Mouse (Mus musculus): ENCODE measurements around the gene Sema3f. TPM values are rescaled to one million over a fixed set of nuclear protein-coding genes. Genes with fewer than 3 reads are reported as not detected.
A peak's percentile ranks its signal among the peaks of the same experiment; 100 is the strongest.

Gene Sema3f
- polyA plus RNA-seq, 1 experiment from 2014 or later, result 16.4 TPM

DNA sequence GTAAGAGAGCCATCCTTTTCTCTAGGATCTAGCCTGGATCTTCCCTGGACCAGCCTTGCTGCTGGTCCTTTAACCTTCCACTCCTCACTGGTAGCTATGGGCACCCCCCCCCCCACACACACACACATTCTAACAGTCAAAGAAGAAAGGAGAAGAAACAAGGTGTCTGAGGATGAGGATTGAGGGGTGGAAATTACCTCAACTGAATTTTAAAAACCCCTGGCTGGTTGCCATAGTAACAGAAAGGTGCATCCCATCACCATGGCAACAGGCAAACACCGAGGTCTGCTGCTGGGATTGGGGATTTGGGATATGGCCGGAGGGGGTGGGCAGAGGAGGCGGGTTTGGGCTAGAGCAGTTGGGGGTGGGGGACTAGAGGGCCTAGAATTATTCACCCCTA lies 19.4 kb upstream of the Sema3f start:
- H3K27me3 ChIP-seq (ENCODE audit: insufficient read depth, poor library complexity, severe bottlenecking), result peaks cover 17% of the 10 kb centered on the region; the same call in 1 of the 2 replicates
- H3K4me3 ChIP-seq, result no peak overlapping the region
- H3K27ac ChIP-seq, result peak overlapping the region; percentile 80
- DNase-seq (ENCODE audit: low spot score), result no peak
- no peaks in the 10 kb centered on the region for H3K9me3 ChIP-seq
- WGBS, result 18% methylated on average over 3 of the region's 3 CpGs
- H3K36me3 ChIP-seq, result no peaks in the 10 kb centered on the region
- H3K4me1 ChIP-seq (replicated peaks), result peaks cover 75% of the 10 kb centered on the region

- 73% methylated on average over 6 of the region's 6 CpGs for WGBS
- H3K4me1 ChIP-seq (replicated peaks), result peaks cover 75% of the 10 kb centered on the region
- no peak overlapping the region for H3K4me3 ChIP-seq
- H3K27ac ChIP-seq, result peak overlapping the region; percentile 78
- H3K27me3 ChIP-seq (ENCODE audit: insufficient read depth, poor library complexity, severe bottlenecking), result peaks cover 14% of the 10 kb centered on the region; the same call in 1 of the 2 replicates
- H3K36me3 ChIP-seq, result no peaks in the 10 kb centered on the region
- H3K9me3 ChIP-seq, result no peaks in the 10 kb centered on the region
- DNase-seq (ENCODE audit: low spot score), result no peak
These were observed 18.8 kb upstream of the Sema3f start for GRCm38 (mm10) chr9:107728919-107729670.

- no peaks in the 10 kb centered on the region for H3K36me3 ChIP-seq
- H3K27me3 ChIP-seq (ENCODE audit: insufficient read depth, poor library complexity, severe bottlenecking), result peaks cover 27% of the 10 kb centered on the region
- DNase-seq (ENCODE audit: low spot score), result no peak
- no peak overlapping the region for H3K4me3 ChIP-seq
- H3K9me3 ChIP-seq, result no peaks in the 10 kb centered on the region
- H3K4me1 ChIP-seq (replicated peaks), result peaks cover 94% of the 10 kb centered on the region
- H3K27ac ChIP-seq, result peak overlapping the region; percentile 78
- whole genome bisulfite sequencing, result 45% methylated on average over 3 of the region's 3 CpGs
These were observed 16.8 kb upstream of the Sema3f start for GRCm38 (mm10) chr9:107727041-107727440.

DNA sequence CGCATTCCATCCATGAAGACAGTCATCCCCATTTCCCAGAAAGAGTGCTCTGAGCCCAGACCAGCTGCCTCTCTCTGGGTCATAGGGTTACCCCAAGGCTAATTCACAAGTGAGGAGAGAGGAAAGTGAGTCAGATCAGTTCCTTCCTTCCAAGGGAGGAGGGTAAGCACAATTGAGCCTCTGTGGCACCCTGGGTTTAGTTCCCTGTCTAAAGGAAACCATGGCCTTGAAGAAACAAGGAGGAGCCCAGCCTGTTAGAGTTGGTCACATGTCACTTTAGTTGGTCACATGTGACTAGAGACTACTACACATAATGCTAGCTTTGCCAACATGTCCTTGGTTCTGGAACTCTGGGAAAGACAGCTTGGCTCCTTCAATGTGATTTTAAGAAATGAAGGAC lies 14.5 kb upstream of the Sema3f start:
- Histone ChIP-seq H3K27me3 (ENCODE audit: insufficient read depth, poor library complexity, severe bottlenecking) (peaks cover 37% of the 10 kb centered on the region), H3K4me3 (no peak overlapping the region), H3K9me3 (no peaks in the 10 kb centered on the region), H3K36me3 (no peaks in the 10 kb centered on the region), H3K4me1 (replicated peaks) (peaks cover 85% of the 10 kb centered on the region), H3K27ac (peak overlapping the region; percentile 85)
- DNase-seq (ENCODE audit: low spot score), result no peak
- WGBS, result 91% methylated on average over 1 of the region's 1 CpGs

DNA sequence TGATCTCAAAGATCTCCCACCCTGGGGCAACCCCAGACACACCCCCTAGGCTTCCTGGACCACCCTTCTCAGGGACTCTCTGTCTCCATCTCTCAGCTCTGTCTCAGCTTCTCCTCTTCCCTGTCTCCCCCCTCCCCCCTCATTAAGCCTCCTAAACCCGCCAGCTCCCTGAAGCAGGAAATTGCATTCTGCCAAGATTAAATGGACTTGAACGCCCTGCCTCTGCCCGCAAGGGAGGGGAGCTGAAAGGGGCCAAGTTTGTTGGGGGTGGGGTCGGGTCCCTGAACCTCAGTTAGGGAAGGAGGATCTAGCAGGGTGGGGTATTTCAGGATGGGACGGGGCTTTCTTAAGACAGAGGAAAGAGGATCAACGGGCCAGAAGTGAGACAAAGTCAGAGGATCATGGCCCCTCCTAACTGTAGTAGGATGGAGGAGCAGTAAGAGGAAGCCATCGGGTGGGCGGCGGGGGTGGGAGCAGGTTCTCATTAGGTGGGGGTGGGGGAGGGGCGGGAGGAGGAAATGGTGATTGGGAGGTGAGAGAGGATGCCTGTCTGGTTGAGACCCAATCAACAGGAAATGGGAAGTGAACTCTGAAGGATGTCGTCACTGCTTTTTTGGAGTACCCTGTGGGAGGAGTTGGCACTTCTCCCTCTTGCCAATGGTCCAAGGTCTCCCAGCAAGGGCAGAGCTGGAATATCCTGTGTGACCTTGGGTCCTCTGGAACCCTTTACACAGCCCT lies 13.7 kb upstream of the Sema3f start:
- Histone ChIP-seq H3K4me3 (peak overlapping the region; percentile 37), H3K27me3 (ENCODE audit: insufficient read depth, poor library complexity, severe bottlenecking) (peaks cover 44% of the 10 kb centered on the region), H3K9me3 (no peaks in the 10 kb centered on the region), H3K4me1 (replicated peaks) (peaks cover 76% of the 10 kb centered on the region), H3K27ac (peak overlapping the region; percentile 85), H3K36me3 (no peaks in the 10 kb centered on the region)
- 11% methylated on average over 10 of the region's 11 CpGs for WGBS
- DNase-seq (ENCODE audit: low spot score), result peak; percentile 44

GRCm38 (mm10) chr9:107723292-107723691 lies 13.0 kb upstream of the Sema3f start:
- H3K4me3 ChIP-seq, result peak overlapping the region; percentile 37; the same call in 1 of the 2 replicates
- no peaks in the 10 kb centered on the region for H3K36me3 ChIP-seq
- peaks cover 49% of the 10 kb centered on the region for H3K27me3 ChIP-seq (ENCODE audit: insufficient read depth, poor library complexity, severe bottlenecking)
- peaks cover 70% of the 10 kb centered on the region for H3K4me1 ChIP-seq (replicated peaks)
- no peak for DNase-seq (ENCODE audit: low spot score)
- 20% methylated on average over 6 of the region's 6 CpGs for WGBS
- peak overlapping the region; percentile 85 for H3K27ac ChIP-seq
- no peaks in the 10 kb centered on the region for H3K9me3 ChIP-seq

DNA sequence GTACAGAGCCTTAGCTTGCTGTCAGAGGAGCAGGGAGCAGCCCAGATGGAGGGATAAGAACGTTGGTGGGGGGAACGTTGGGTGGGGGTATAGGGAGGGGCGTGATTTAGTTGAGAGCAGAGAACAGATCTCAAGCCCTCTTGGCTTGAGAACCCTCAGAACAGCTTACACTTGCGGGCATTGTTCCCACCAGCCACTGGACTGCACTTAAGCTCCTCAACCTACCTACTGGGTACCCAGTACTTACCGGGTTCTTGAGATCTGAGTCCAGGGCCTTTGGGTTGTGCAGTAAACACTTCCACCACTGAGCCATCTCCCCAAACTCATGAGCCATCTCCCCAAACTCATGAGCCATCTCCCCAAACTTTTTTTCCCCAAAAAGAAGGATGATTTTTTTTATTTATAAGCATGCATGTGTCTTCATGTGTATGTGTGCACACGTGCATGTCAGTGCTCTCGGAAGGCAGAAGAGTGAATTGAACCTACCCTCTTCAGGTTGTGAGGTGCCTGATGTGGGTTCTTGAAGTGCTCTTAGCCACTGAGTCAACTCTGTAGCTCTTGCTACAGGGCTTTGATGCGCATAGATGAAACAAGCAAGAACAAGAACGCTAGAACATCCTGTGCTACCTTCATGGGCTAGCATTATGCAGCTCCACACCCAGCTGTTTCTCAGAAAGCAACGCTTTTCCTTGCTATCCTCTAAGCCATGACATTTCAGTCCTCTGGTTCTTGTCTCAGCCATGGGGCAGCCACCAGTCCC lies 8.7 kb upstream of the Sema3f start:
- Histone ChIP-seq H3K4me3 (no peak overlapping the region), H3K27ac (no peak overlapping the region), H3K27me3 (ENCODE audit: insufficient read depth, poor library complexity, severe bottlenecking) (peaks cover 54% of the 10 kb centered on the region), H3K36me3 (no peaks in the 10 kb centered on the region), H3K9me3 (no peaks in the 10 kb centered on the region), H3K4me1 (replicated peaks) (peaks cover 64% of the 10 kb centered on the region)
- WGBS, result 87% methylated on average over 10 of the region's 10 CpGs
- DNase-seq (ENCODE audit: low spot score), result no peak

DNA sequence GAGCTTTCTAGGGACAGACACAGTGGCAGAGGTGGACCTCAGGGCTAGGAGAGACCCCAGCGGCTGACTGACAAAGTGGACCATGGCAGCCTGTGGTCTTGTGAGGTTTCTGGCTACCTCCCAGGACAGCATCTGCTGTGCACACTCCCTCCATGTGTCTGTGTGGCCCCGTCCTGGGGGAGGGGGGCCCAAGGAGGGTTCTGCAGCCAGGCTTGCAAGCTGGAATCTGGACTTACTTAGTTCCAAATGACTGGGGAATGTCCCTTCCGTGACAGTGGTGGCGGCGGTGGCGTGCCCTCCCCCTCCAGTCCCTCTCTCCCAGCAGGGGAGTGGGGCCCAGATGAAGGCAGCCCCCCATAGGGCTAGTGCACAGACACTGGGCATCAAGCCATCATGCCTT lies 6.7 kb upstream of the Sema3f start:
- H3K36me3 ChIP-seq, result no peaks in the 10 kb centered on the region
- no peaks in the 10 kb centered on the region for H3K9me3 ChIP-seq
- no peak for DNase-seq (ENCODE audit: low spot score)
- no peak overlapping the region; the same call in 1 of the 2 replicates for H3K4me3 ChIP-seq
- peaks cover 51% of the 10 kb centered on the region for H3K4me1 ChIP-seq (replicated peaks)
- WGBS, result 33% methylated on average over 6 of the region's 6 CpGs
- peaks cover 46% of the 10 kb centered on the region for H3K27me3 ChIP-seq (ENCODE audit: insufficient read depth, poor library complexity, severe bottlenecking)
- H3K27ac ChIP-seq, result peak overlapping the region; percentile 70

DNA sequence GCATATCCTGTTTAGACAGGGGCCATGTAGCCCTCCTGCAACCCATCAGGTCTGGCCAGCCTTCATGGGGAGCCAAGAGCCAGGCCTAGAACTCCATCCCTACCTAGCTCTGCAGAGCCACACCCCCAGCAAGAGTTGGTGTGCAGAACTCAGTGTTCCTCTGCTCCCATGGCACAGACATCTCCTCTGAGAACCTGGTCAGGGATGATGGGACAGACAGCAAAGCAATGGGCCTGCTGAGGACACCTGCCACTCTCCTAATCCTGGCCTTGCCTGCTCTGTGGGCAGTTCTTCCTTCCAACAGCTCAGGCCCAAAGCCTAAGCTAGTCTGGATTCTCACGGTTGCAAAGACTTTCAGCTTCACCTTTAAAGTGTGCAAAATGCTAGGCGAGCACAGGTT lies 5.4 kb upstream of the Sema3f start:
- peak overlapping the region; percentile 81; the same call in 1 of the 2 replicates for H3K27ac ChIP-seq
- peaks cover 52% of the 10 kb centered on the region for H3K4me1 ChIP-seq (replicated peaks)
- no peaks in the 10 kb centered on the region for H3K36me3 ChIP-seq
- H3K9me3 ChIP-seq, result no peaks in the 10 kb centered on the region
- 85% methylated on average over 2 of the region's 2 CpGs for WGBS
- peaks cover 51% of the 10 kb centered on the region for H3K27me3 ChIP-seq (ENCODE audit: insufficient read depth, poor library complexity, severe bottlenecking)
- H3K4me3 ChIP-seq, result no peak overlapping the region
- DNase-seq (ENCODE audit: low spot score), result no peak

DNA sequence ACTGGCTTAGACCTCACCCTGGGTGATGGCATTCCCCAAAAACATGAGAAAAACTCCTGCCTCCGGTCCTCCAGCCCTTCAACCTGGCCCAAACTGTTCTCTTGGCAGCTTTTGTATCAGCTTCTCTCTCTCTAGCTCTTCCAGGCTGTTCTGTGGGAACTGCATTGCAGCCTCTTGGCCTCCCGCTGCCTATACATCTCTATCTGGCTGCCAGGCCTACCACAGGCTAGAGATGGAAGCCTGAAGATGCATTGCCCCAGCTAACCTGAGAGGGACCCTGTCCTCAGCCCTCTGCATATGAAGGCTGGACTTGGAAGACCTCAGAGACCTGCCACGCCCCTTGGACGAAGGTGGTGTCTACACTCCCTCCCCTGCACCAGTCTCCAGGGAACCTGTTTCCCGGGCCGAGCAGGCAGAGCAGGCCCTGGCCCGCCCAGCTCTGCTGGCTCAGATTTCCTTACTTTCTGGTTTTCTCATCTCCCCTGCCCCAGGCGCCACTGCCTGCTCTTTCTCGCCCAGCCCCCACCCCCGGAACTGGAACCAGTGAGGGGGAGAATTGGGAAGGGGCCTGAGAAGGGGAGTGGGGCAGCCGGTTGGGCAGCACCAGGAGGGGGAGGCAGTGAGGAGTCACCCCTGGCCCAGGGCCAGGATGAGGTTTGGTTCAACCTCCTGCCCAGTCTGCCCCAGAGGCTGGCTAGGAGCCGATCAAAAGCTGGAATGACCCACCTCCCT lies 4.1 kb upstream of the Sema3f start:
- H3K27me3 ChIP-seq (ENCODE audit: insufficient read depth, poor library complexity, severe bottlenecking), result peaks cover 55% of the 10 kb centered on the region
- 16% methylated on average over 12 of the region's 12 CpGs for WGBS
- H3K36me3 ChIP-seq, result no peaks in the 10 kb centered on the region
- H3K27ac ChIP-seq, result peak overlapping the region; percentile 81
- DNase-seq (ENCODE audit: low spot score), result peak; percentile 62
- peak overlapping the region; percentile 28; the same call in 1 of the 2 replicates for H3K4me3 ChIP-seq
- H3K4me1 ChIP-seq (replicated peaks), result peaks cover 60% of the 10 kb centered on the region
- H3K9me3 ChIP-seq, result no peaks in the 10 kb centered on the region

DNA sequence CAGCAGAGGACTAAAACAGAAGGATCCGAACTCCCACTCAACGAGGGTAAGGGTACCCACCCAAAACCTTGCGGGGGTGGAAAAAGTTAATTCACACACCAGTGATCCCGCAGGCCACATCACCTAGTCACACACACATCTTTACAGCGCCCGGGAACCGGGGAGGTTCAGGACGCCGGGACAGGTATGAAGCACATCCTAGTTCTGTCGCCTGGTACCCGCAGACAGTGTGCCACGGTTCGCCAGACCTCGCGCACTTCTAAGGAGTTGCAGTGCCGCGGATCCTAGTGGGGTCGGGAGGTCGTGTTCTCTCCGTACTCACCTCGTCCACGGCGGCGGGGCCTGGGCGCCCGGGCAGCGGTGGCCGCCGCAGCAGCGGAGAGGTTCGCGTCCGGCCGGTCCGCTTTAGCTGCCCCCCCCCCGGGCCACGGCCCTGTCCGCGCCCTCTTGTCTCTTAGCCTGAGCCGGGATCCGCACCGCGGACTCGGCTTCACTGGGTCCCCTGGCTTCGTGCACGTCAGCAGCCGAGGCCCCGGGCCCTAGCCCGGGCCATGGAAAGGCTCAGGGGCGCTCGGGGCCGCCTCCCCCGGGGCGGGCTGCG lies 1.1 kb downstream of the Sema3f start:
- H3K4me1 ChIP-seq (replicated peaks), result peaks cover 80% of the 10 kb centered on the region
- no peaks in the 10 kb centered on the region for H3K9me3 ChIP-seq
- peak; percentile 46 for DNase-seq (ENCODE audit: low spot score)
- peak overlapping the region; percentile 83 for H3K4me3 ChIP-seq
- WGBS, result under 1% methylated on average over 54 of the region's 55 CpGs
- H3K36me3 ChIP-seq, result peaks cover 18% of the 10 kb centered on the region
- H3K27ac ChIP-seq, result peak overlapping the region; percentile 95
- peaks cover 83% of the 10 kb centered on the region for H3K27me3 ChIP-seq (ENCODE audit: insufficient read depth, poor library complexity, severe bottlenecking)
